Mouse (Mus musculus) spleen, postnatal 4 days (tissue): ENCODE measurements around the gene Fam83f.

Experiments
- DNase-seq, 2 experiments: peaks; one replicate each; pipeline ENCODE4 v3.0.0; 2022; ENCODE audit warnings: low spot score in 2 of 2

Gene Fam83f

DNA sequence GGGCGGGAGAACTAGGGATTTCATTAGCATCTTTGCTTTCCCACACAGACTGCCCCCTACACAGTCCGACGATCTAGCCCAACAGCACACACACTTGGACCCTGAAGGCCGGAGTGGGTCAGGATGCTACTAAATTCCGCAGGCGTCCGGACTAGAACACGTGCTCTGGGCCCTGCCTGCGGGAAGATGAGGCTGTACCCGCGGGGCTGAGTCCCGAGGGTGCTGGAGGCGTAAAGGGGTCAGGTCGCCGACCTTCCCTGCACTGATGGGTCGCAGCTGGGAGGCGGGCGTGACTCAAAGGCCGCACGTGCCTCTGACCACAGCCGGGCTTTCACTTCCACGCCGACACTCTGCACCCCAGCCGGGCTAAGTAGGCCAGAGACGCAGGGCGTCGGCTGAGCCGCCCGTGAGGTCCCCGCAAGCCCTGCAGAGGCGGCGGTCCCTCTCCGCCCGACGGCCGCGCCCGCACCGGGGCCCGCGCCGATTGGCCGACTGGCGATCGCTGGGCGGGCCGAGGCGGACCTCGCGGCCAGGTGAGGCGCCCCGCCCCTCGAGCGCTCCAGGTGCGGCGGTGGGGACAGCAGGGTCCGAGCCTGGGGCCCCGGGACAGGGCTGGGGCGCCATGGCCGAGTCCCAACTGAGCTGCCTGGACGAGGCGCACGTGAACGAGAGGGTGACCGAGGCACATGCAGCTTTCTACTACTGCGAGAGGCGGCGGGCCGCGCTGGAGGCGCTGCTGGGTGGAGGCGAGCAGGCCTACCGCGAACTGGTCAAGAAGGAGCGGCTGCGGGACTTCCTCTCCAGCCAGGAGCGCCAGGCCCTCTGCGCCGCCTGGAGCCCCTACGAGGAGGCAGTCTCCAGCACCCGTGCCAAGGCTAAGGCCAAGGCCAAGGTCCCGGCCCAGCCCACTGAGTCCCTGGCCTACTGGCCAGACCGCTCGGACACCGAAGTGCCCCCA, at the start of gene Fam83f:
Fam83f (plus strand) TSS at position 553 of the 958 bp plus-strand sequence.
- peak; percentile 41 to 74 for DNase-seq

DNA sequence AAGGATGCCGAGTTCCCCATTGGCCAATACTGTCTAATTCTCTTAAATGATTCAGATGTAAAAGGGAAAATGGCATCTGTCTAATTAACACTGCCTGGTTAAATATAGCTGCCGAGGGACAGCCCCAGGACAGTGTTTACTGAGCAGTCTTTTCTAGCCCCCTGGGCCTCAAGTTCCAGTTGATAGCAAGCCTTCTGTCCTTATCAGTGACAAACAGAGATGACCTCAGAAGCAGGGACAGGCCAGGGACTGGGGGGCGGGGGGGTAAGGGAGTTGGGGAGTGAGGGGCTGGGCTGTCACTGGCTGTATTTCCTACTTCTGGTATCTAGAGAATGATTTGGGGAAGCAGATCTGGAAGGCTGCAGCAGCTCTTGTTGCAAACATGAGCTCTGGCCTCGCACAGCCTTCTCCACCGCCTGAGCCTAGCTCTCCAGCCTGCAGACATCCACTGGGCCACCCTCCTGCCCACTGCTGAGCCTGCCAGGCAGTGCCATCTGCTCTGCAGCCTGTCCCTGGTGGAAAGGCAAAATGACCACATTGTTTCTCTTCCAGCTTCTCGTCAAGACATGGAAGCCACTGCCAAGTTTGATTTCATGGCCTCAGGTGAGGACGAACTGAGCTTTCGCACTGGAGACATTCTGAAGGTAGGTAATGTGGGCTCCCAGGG, 48.3 kb upstream of the Fam83f start:
- peak; percentile 59 to 80 for DNase-seq

GRCm38 (mm10) chr15:80626472-80626871, 45.2 kb upstream of the Fam83f start:
- no peak for DNase-seq

GRCm38 (mm10) chr15:80630147-80630546, 41.5 kb upstream of the Fam83f start:
- no peak for DNase-seq

DNA sequence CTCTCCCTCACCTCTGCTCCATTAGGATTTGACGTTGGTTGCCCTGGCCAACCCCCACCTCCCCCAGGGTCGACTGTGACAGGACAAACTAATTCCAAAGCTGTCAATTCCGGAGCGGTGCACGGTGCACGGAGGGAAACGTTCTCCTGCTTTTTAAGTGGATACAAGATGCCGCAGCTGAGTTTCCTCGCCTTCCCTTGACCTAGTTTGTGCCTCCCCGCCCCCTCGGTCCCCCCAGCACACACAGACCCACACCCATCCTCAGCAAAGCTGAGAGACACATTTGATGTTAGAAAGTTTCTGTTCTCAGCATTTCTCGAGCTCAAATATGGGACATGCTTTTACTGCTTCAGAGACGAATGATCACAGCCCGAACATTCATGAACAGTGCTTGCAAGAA, 40.9 kb upstream of the Fam83f start:
- no peak for DNase-seq

DNA sequence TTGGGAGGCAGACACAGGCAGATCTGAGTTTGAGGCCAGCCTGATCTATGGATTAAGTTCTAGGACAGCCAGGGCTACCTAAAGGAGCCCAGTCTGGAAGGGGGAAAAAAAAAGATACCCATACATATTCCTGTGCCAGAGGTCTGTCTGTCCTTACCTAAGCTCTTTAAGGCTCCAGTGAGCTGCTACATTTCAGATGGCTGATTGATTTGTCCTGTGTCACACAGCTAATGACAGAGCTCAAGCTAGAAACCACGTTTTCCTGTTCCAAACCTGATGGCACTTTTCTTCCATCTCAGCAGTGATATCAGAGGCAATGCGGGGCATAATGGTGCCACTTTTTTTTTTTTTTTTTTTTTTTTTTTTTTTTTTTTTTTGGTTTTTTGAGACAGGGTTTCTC, 40.3 kb upstream of the Fam83f start:
- no peak for DNase-seq

DNA sequence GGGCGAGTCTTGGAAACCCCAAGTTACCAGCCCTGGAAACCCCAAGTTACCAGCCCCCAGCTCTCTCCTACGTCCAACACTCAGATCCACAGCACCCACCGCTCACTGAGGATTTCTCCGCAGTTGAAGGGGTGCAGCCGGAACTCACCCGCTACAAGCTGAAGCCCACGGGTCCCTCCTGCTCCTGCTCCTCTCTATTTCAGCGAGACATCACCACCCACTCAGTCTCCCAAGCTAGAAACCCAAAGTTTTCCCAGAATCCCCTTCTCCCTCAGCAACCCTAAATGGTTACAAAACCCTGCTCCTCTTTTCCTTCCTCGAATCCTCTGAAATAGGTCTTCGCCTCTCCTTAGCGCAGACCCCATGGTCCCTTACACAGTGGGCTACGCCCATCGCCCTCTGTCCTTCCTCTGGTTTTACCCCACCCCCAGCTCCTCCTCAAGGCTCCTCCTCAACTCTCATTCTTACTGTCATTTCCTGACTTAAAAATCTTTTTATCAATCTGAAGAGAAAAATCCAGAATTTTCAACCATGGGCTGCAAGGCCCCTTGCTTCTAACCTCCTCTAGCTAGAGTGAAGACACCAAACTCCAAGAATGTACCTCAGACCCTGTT, 39.3 kb upstream of the Fam83f start:
- DNase-seq: no peak

- DNase-seq: peak in 1 of 2 experiments; percentile 54
Observed at GRCm38 (mm10) chr15:80634391-80635193, 37.1 kb upstream of the Fam83f start.

DNA sequence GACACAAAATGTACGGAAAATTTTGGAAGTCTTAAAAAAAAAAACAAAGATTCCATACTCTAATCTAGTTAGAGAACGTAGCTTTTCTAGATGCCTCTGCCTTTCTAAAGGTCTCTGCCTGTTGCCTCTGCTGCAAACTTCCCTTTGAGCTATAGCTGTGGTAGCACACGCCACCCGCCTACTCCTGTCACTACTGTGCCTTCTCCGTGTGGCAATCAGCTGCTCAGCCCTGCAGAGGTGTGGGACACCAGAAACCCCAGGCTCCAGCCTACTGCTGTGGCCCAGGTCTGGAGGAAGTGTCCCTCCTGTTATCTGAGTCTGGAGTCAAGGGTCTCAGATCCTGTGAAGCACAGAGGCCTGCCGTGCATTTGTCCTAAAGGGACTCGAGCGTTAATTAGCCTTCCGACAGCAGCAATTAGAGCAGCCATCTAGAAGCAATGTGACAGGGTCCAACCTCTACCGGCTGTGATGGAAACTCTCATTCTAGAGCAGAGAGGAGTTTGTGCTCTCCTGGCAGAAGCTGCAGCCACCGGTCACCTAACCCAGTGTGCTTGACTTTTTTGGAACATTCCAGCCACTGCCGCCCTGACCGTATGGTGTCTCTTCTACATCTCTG, 34.8 kb upstream of the Fam83f start:
- no peak for DNase-seq

DNA sequence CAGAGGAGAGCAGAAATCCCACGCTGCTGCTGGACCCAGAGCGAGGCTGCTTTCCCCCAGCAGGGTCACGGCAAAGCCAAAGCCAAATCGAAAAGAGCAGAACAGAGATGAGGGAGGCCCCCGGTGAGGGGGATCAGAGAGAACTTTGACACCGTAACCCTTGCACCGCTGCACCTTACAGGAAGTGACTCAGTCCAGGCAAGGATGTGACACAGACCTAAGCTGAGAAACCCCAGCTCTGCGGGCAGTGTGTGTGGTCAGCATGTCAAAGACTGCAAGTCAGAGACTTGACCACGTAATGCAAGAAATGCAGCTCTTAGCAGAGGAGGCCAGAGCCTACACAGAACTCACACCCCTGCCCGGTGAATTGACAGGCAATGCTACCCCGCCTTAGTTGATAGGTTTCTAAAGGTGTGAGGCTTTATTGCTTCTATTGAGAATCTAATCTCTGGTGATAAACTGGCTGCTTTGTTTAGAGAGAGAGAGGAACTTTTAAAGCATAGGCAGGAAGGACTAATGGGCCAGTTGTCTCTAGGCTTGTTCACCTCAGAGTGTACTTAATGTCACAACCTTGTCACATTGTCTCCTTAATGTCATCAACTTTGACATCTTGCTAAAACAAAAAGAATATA, 32.5 kb upstream of the Fam83f start:
- no peak for DNase-seq

DNA sequence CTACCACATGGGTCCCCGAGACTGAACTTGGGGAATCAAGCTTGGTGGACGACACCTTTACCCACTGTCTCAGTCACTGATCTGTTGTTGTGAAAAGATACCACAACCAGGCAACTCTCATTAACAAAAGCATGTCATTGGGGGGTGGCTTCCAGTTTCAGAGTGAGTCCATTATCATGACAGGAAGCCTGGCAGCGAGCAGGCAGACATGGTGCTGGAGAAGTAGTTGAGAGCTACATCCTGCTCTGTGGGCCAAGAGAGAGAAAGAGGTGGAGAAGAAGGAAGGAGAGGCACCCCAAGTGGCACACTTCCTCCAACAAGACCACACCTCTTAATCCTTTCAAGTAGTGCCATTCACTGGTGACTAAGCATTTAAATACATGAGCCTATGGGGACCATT, 31.8 kb upstream of the Fam83f start:
- no peak for DNase-seq

DNA sequence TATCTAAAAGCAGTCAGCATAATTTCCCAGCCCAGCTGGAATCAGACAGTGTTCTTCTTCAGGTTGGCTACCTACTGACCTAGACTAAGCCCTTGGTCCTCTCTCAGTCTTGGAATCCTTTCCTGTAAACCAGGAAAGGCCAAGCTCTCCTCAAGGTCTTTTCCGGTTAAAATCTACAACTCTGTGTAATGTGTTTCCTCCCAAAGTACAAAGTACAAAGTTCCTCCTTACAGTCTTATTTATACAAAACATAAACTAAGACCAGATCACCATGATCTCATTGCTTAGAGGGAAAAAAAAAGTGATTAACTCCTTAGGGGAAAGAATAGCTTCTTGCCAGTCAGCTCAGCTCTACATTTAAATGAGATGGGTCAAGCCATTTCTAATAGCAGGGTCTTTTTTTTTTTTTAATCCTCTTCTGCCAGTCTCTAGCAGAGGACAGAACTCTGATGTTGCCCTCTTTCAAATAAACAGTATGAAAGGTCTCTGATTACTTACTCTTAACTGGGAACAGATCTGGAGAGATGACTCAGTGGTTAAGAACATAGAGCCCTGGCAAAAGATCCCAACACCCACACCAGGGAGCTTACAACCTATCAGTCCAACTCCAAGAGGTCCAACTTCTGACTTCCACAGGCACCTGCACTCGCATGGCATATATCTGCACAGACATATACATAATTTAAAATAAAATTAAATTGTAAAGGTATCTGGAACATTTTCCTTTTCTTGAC, 29.8 kb upstream of the Fam83f start:
- no peak for DNase-seq

GRCm38 (mm10) chr15:80645006-80645797, 26.4 kb upstream of the Fam83f start:
- DNase-seq: no peak

DNA sequence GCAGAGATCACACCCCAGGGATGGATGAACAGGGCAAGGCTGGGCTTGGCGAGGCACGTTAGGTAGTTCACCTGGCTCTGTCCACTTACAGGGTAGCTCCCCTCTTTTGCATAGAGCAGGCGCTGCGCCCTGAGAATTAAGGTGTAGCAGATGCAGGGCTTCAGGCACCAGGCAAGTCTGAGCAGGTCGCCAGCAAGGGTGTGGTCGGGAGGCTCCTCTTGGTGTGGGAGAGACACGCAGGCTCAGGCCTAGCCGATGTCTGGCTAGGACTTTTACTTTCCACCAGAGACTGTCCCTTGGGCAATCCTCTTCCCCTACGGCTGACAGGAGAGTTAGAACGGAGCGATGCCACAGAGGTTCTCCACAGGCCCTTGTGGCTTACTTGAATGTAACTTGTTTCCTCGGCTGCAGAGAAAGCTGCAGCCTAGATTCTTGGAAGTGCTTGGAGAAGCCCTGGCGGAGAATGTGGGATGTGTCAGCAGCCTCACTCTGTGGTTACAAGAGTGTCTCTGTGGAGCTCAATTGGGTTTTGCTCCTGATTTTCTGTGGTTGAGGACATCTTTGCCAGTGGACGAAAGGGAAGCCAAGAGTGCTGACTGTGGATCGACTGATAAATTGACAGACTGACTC, 22.6 kb upstream of the Fam83f start:
- no peak for DNase-seq

- DNase-seq: no peak
Observed at GRCm38 (mm10) chr15:80650412-80650811, 21.2 kb upstream of the Fam83f start.

DNA sequence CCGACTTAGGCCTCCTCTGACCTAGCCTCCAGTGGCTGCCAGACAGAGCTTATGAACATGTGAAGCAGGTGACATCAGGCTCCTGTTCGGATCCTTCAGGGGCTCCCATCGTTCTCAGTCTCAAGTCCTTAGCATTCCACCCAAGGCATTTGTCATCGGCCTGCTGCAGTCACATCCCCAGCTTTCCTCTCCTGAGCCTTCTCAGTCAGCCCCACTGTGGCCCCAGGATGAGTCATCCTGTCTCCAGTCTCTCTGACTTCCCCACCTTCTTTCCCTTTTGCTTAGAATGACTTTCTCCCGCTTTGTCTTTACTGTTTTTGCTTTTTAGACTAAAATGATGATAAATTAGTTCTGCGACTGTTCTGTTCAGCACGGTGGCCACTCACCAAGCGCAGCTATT, 17.8 kb upstream of the Fam83f start:
- DNase-seq: no peak

GRCm38 (mm10) chr15:80658815-80659471, 12.7 kb upstream of the Fam83f start:
- DNase-seq: no peak

GRCm38 (mm10) chr15:80660963-80661362, 10.7 kb upstream of the Fam83f start:
- no peak for DNase-seq
